Mouse (Mus musculus) bone marrow, adult 2 months (tissue): Measurements from ENCODE around the gene Spata16. TPM values are rescaled to one million over a fixed set of nuclear protein-coding genes. Genes with fewer than 3 reads are reported as not detected.
"Not testable (repeated sequence)": the region's sequence is repeated elsewhere in the genome, so short reads cannot be mapped to it uniquely, and the experiment has no call there.

ENCODE experiments used
- H3K27ac ChIP-seq: fragments of 200-500 bp; 2 replicates; pipeline ENCODE4 v1.5.1; 2012; ENCODE audit warnings: low read depth, mild to moderate bottlenecking, control low read depth, inconsistent platforms, low read length; ENCODE audit not compliant: control insufficient read depth, poor library complexity, insufficient read depth
- H3K4me1 ChIP-seq: fragments of 200-500 bp; 2 replicates; pipeline ENCODE4 v1.6.1; 2011; ENCODE audit warnings: low read length; ENCODE audit not compliant: control insufficient read depth, insufficient read depth
- H3K4me3 ChIP-seq: fragments of 200-500 bp; replicated peaks from 2 replicates; pipeline ENCODE3; 2011; ENCODE audit warnings: mild to moderate bottlenecking, low read depth, low read length, control low read depth; ENCODE audit not compliant: control insufficient read depth
- CTCF ChIP-seq: fragments of 200-500 bp; IDR thresholded peaks from 2 replicates; pipeline ENCODE4 v1.5.1; 2011; ENCODE audit warnings: low read length, control low read depth; ENCODE audit not compliant: control insufficient read depth, insufficient read depth
- POLR2A ChIP-seq: fragments of 200-500 bp; IDR thresholded peaks from 2 replicates; pipeline ENCODE4 v1.6.1; 2011; ENCODE audit warnings: low read depth, mild to moderate bottlenecking, control low read depth, low read length, borderline replicate concordance; ENCODE audit not compliant: control insufficient read depth
- WGBS: fragments of 180-500 bp; shearing (Covaris S2); methylation state at CpG from one replicate; pipeline ENCODE4 v1.1.7; 2018; 5-methylcytosine and 5-hydroxymethylcytosine counted together
- polyA plus RNA-seq: library from polyadenylated mRNA; stranded (reverse); fragments of >200 nt; gene quantifications from 2 replicates; pipeline ENCODE4 v1.2.4, GENCODE M21; 2011; ENCODE audit warnings: low replicate concordance; ENCODE audit not compliant: missing spikeins, insufficient read depth, insufficient read length

The Spata16 gene
- polyA plus RNA-seq, 1 experiment = 3.0 TPM

GRCm38 (mm10) chr3:26646834-26647233, 9.4 kb downstream of the Spata16 start:
- H3K27ac ChIP-seq = no peak overlapping the region
- 71% methylated on average over 7 of the region's 7 CpGs for WGBS

GRCm38 (mm10) chr3:26685832-26686231, 48.4 kb downstream of the Spata16 start:
- H3K4me3 ChIP-seq = no peak overlapping the region
- TF ChIP-seq CTCF (no peak), POLR2A (no peak)
- WGBS = 61% methylated on average over 3 of the region's 3 CpGs
- no peak overlapping the region for H3K27ac ChIP-seq
- no peaks in the 10 kb centered on the region for H3K4me1 ChIP-seq

More at GRCm38 (mm10) chr3:26646834-26647233, 9.4 kb downstream of the Spata16 start:
- Histone ChIP-seq H3K4me3 (no peak overlapping the region), H3K4me1 (no peaks in the 10 kb centered on the region)
- TF ChIP-seq CTCF (no peak), POLR2A (no peak)

GRCm38 (mm10) chr3:26709492-26709891, 72.1 kb downstream of the Spata16 start:
- not testable (repeated sequence) for H3K4me1 ChIP-seq, H3K27ac ChIP-seq, H3K4me3 ChIP-seq
- WGBS = 82% methylated on average over 5 of the region's 5 CpGs

GRCm38 (mm10) chr3:26727526-26727925, 90.1 kb downstream of the Spata16 start:
- Histone ChIP-seq H3K27ac (no peak overlapping the region), H3K4me3 (no peak overlapping the region), H3K4me1 (no peaks in the 10 kb centered on the region)
- WGBS = 68% methylated on average over 6 of the region's 6 CpGs
- TF ChIP-seq CTCF = no peak
- TF ChIP-seq POLR2A = no peak

GRCm38 (mm10) chr3:26750492-26750891, 113.1 kb downstream of the Spata16 start:
- WGBS = 25% methylated on average over 2 of the region's 2 CpGs
- TF ChIP-seq CTCF = no peak
- no peak for TF ChIP-seq POLR2A
- H3K4me1 ChIP-seq = no peaks in the 10 kb centered on the region
- no peak overlapping the region for H3K27ac ChIP-seq
- H3K4me3 ChIP-seq = no peak overlapping the region

- no peak overlapping the region for H3K27ac ChIP-seq
- 58% methylated on average over 6 of the region's 6 CpGs for WGBS
- no peak overlapping the region for H3K4me3 ChIP-seq
- no peak for TF ChIP-seq POLR2A
- H3K4me1 ChIP-seq = no peaks in the 10 kb centered on the region
Observed at GRCm38 (mm10) chr3:26752441-26752840, 115.0 kb downstream of the Spata16 start.

- 77% methylated on average over 12 of the region's 12 CpGs for WGBS
- no peak for TF ChIP-seq CTCF
- no peak for TF ChIP-seq POLR2A
- Histone ChIP-seq H3K27ac (no peak overlapping the region), H3K4me1 (no peaks in the 10 kb centered on the region; the same call in 1 of the 2 replicates), H3K4me3 (no peak overlapping the region)
Observed at GRCm38 (mm10) chr3:26793334-26794101, 156.1 kb downstream of the Spata16 start.

- no peaks in the 10 kb centered on the region; the same call in 1 of the 2 replicates for H3K4me1 ChIP-seq
- no peak overlapping the region for H3K4me3 ChIP-seq
- TF ChIP-seq CTCF (no peak), POLR2A (no peak)
- H3K27ac ChIP-seq = no peak overlapping the region
- 81% methylated on average over 7 of the region's 7 CpGs for WGBS
Observed at GRCm38 (mm10) chr3:26795851-26796538, 158.6 kb downstream of the Spata16 start.

GRCm38 (mm10) chr3:26796954-26797353, 159.5 kb downstream of the Spata16 start:
- Histone ChIP-seq H3K27ac (no peak overlapping the region), H3K4me3 (no peak overlapping the region), H3K4me1 (no peaks in the 10 kb centered on the region; the same call in 1 of the 2 replicates)
- TF ChIP-seq CTCF = no peak
- TF ChIP-seq POLR2A = no peak
- WGBS = 63% methylated on average over 1 of the region's 1 CpGs
